Mouse (Mus musculus): ENCODE results near the gene Large2. TPM values are rescaled to one million over a fixed set of nuclear protein-coding genes. Genes with fewer than 3 reads are reported as not detected.
A peak's percentile ranks its signal among the peaks of the same experiment; 100 is the strongest.

Large2 gene
- total RNA-seq, 2 experiments from 2014 or later = 0.67 TPM; not detected in 1

DNA sequence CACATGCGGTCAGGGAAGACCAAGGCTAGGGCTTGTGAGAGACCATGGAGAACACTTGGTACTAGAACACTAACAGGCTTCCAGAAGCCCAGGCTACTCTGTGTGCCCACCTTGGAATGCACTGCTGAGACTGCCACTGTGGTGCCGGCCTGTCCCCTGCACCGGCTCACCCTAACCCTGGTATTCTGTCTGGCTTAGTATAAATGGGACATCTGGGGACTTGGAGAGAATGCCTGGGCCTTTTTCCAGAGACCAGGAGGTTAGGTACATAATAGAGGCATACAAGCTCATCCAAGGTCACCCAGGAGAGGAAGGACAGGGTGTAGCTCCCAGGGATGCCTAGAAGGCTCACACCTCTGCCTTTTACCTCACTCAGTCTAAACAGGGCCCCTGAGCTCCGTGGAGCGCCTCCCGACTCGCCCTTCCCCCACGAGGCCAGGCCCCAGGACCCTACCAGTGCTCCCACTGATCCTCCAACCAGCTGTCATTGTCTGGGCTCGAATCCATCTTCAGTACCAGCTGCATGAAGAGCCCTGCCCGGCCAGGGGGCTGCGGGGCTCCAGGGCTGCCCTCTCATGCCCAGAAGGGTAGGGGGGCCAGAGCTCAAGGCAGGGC, 17.1 kb upstream of the Large2 start:
- intact Hi-C loops (cut with DNase I) = no loop called here
- no peak for DNase-seq (ENCODE audit: low spot score)

GRCm38 (mm10) chr2:92391116-92391515, 16.4 kb upstream of the Large2 start:
- intact Hi-C loops (cut with DNase I) = no loop called here
- no peak for DNase-seq (ENCODE audit: low spot score)

DNA sequence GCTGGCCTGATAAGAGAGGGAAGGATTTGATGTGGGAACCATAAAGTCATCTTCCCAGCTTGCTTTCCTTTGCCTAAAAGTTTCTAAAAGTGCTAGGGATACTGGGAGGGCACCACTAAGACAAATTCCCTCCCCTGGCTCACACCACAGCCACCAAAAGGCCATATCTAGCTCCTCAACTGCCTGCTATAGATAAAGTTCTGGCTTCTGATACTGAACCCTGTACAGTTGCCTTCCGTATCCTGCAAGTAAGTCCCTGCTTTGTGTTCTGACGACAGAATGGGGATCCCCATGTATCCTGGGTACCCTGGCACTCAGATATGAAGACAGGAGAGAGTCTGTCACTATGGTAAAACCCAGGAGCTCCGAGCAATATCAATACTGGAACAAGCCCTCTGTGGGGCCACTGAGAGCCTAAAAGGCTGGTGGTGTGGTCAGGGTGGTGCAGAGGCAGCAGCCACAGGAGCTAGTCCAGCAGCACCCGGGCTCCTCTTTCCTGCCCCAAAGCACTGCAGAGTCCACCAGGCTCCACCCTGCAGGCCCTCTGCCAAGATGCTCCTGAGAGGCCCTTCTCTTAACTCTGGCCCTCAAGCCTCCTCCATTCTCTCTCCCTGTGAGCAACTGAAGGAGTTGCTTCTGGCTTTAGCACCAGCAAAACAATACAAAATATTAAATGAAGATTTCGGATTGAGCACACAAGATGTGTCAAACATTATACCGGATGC, 15.7 kb upstream of the Large2 start:
- intact Hi-C loops (cut with DNase I) = no loop called here

GRCm38 (mm10) chr2:92389645-92390044, 15.0 kb upstream of the Large2 start:
- intact Hi-C loops (cut with DNase I) = no loop called here
- DNase-seq (ENCODE audit: low spot score) = no peak

More for the DNA sequence above, 15.7 kb upstream of the Large2 start:
- no peak for DNase-seq (ENCODE audit: low spot score)

DNA sequence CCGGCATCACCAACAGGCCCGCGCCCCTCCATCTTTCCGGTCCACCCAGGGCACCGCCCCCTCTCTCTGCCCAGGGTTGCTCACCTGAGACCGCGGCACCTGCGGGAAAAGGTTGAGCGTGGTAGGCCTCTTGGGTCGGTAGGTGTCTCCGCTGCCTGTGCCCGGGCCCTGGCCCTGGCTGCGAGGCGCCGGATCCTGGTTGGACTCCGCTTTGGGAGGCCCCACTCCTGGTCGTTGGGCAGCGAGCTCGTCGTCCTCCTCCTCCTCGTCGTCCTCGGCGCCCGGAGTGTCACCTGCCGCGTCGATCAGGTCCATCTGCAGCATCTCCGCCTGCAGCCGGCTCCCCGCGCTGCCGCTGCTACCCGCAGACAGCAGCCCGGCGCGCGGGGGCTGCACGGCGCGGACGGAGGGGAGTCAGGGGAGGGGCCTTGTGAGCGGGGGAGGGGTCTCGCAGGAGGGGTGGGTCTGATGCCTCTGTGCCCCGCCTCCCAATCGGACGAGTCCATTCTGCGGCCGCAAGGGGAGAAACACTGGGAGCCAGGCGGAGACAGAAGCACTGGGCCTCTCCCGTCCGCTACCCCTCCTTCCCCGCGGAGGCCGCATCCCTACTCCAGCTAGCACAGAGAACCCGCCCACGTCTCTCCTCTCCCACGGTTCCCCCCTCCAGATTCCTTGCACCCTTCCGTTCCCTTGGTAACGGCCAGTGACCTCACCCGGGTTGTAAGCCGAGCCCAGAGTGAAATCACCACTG, 14.4 kb upstream of the Large2 start:
- peak; percentile 81 for DNase-seq (ENCODE audit: low spot score)
- intact Hi-C loops (cut with DNase I) = no loop called here

DNA sequence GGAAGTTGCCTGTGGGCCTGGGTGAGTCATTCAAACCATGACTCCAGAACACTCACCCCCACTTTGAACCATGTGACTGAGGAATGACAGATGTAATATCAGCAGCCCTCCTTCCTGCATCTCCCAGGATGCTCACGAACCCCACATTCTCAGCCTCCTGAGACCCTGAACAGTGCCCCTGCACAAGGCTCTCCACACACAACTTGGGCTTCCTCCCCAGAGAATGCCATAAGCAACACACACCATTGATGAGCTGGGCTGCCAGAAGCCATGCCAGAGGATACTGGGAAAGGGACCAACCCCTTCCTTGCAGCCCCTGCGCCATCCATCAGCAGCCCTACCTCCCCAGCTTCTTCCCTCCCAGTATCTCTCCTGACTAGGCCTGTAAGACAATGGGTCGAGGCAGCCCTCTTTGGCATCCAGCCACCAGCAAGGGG, 13.4 kb upstream of the Large2 start:
- no peak for DNase-seq (ENCODE audit: low spot score)
- intact Hi-C loops (cut with DNase I) = no loop called here

- intact Hi-C loops (cut with DNase I) = no loop called here
- no peak for DNase-seq (ENCODE audit: low spot score)
These were observed 13.0 kb upstream of the Large2 start for GRCm38 (mm10) chr2:92387646-92388045.

GRCm38 (mm10) chr2:92386821-92387570, 12.3 kb upstream of the Large2 start:
- intact Hi-C loops (cut with DNase I) = no loop called here

GRCm38 (mm10) chr2:92385113-92386051, 10.7 kb upstream of the Large2 start:
- no peak for DNase-seq (ENCODE audit: low spot score)

More at GRCm38 (mm10) chr2:92386821-92387570, 12.3 kb upstream of the Large2 start:
- no peak for DNase-seq (ENCODE audit: low spot score)

DNA sequence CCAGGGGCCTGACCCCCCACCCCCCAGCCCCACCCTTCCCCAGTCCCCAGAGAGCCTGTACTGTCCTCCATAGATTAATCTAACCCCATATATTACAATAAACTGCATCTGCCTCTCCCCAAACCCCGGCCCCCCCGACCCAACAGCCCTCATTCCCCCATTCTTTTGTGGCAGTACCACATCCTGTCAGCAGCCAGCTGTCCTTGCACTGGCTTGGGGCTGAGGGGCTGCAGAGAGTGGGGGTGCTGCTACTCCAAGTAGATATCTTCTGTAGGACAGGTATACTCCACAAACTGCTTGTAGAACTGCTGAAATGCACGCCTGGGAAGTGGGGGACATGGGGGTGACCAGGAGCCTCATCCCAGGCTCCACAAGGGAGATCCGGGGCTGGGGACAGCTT, 9.4 kb upstream of the Large2 start:
- DNase-seq (ENCODE audit: low spot score) = no peak
- intact Hi-C loops (cut with DNase I) = no loop called here

More at GRCm38 (mm10) chr2:92385113-92386051, 10.7 kb upstream of the Large2 start:
- intact Hi-C loops (cut with DNase I) = no loop called here

- no peak for DNase-seq (ENCODE audit: low spot score)
- intact Hi-C loops (cut with DNase I) = no loop called here
These were observed 8.1 kb upstream of the Large2 start for GRCm38 (mm10) chr2:92382759-92383158.

GRCm38 (mm10) chr2:92381901-92382588, 7.4 kb upstream of the Large2 start, which contains the start of gene 1700029I15Rik:
Gene 1700029I15Rik, plus strand, starts transcription at chr2:92382538.
- intact Hi-C loops (cut with DNase I) = no loop called here
- no peak for DNase-seq (ENCODE audit: low spot score)

- intact Hi-C loops (cut with DNase I) = no loop called here
- DNase-seq (ENCODE audit: low spot score) = no peak
These were observed 6.5 kb upstream of the Large2 start for GRCm38 (mm10) chr2:92381161-92381560.

DNA sequence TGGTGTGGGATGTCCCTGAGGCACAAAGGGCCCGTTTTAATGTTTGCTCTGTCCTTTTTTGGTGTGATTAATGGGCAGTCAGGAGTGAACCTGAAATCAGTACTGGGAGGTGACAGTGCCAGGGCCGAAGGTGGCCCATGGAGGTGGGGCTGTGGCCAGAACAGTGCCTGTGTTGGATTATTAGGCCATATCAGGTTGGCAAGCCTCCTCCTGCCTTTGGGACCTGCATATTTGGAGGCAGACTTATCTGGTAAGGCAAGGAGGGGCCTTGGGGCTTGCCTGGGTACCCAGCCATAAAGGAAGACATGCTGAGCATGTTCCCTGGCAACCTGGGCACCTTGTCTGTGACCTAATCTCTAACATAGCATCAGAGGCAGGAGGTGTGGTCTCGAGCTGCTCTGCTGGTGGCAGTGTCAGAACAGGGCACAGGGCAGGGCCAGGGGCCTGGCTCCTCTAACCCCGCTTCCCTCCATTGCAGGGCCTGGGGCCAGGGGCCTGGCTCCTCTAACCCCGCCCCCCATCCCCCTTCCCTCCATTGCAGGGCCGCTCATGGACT, 5.9 kb upstream of the Large2 start:
- intact Hi-C loops (cut with DNase I) = no loop called here
- DNase-seq (ENCODE audit: low spot score) = no peak

DNA sequence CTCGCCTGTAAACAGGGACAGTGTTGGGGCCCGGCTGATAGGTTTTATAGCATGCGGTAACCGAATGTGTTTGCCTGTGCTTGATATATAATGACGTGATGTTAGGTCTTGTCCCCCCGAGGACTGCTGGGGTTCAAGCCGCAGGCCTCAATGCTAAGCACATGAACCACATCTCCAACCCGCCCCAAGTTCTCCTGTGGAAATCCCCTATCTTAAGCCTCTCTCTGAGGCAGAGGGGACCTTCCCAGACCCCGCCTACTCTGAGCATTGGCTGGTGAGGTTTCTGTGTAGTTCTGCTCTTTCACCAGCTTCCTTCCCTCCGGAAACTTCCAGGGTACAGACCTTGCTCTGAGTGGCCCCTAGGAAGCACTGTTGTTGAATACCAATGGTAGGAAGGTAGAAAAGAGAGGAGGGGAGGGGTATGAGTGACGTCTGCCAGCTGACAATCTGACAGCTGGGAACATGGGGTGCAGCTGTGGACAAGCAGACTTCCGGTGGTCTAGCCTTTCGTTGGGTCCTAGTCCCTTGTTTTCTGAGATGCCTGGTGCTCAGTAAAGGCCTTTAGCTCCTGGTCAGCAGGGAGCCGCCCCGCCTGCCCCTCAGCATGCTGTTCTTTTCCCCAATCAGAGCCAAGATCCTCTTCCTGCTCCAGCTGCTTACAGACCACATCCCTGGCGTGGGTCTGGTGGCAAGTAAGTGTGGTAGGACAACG, 5.3 kb upstream of the Large2 start:
- DNase-seq (ENCODE audit: low spot score) = no peak
- intact Hi-C loops (cut with DNase I) = loop anchor here (1.0 to 5.0 kb wide), 2 partner anchors 42 to 60 kb away; no protein-coding TSS in a partner anchor

DNA sequence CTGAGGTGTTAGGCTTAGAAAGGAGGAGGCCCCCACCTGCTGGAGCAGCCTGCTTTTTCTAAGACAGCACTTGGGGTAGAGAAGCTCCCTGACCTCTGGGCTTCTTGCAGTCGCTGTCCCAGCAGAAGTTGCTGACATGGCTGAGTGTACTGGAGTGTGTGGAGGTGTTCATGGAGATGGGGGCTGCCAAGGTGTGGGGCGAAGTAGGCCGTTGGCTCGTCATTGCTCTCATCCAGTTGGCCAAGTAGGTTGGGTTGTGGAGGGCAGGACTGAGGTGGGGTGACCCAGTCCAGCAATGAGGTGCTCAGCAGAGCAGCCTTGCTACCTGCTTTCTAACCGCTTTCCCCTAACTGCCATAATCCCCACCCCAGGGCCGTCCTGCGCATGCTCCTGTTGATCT, 2.7 kb upstream of the Large2 start:
- intact Hi-C loops (cut with DNase I) = loop anchor here (5.0 kb wide), 1 partner anchor 45 kb away; no protein-coding TSS in a partner anchor
- no peak for DNase-seq (ENCODE audit: low spot score)

DNA sequence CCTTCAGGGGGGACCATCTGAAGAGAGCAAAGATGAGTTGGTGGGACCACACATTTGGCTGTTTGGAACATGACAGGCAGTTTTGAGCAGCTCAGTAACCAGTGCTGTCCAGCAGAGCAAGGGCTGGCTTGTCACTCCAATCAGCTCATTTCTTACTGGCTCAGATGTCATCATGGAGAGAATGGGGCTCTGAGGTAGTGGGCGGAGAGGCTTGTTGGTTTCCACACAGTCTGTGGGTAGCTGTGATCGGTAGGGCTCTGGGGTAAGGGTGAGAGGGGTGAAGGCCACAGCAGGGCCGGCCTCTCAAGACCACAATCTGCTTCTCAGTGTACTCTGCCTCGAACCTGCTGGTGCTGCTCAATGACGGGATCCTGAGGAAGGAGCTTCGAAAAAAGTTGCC, 1.6 kb upstream of the Large2 start:
- intact Hi-C loops (cut with DNase I) = loop anchor here (5.0 kb wide), 1 partner anchor 46 kb away; no protein-coding TSS in a partner anchor
- no peak for DNase-seq (ENCODE audit: low spot score)
